Mouse (Mus musculus): ENCODE data around the gene ccdc198. TPM values are rescaled to one million over a fixed set of nuclear protein-coding genes. Genes with fewer than 3 reads are reported as not detected.
"Not testable (repeated sequence)": the region's sequence is repeated elsewhere in the genome, so short reads cannot be mapped to it uniquely, and the experiment has no call there.

ccdc198 gene
- not detected in 2 replicates for polyA plus RNA-seq (2012; ENCODE audit: insufficient read depth, insufficient read length, low replicate concordance, missing spikeins)

- Histone ChIP-seq H3K4me3 (ENCODE audit: insufficient read depth, low read depth, low read length) (no peak within 1 kb of the TSS), H3K27ac (ENCODE audit: insufficient read depth, low read depth, low read length) (no peak within 1 kb of the TSS), H3K4me1 (ENCODE audit: control insufficient read depth, insufficient read depth, low read length) (peaks cover 6% of the 10 kb centered on the region)
- TF ChIP-seq POLR2A (IDR thresholded peaks at IDR 0.05; ENCODE audit: insufficient read depth, low read depth, low read length): no peak
- no peak for TF ChIP-seq CTCF (IDR thresholded peaks at IDR 0.05; ENCODE audit: insufficient read depth, low read depth, low read length)
- 77% methylated on average over 5 of the region's 5 CpGs for WGBS
Observed at GRCm38 (mm10) chr14:49245126-49245714, at the start of gene ccdc198. Gene ccdc198 (minus strand): TSS chr14:49245474.

GRCm38 (mm10) chr14:49293802-49294449, 48.7 kb upstream of the ccdc198 start:
- Histone ChIP-seq H3K4me3 (ENCODE audit: insufficient read depth, low read depth, low read length) (no peak overlapping the region), H3K27ac (ENCODE audit: insufficient read depth, low read depth, low read length) (no peak overlapping the region), H3K4me1 (ENCODE audit: control insufficient read depth, insufficient read depth, low read length) (no peaks in the 10 kb centered on the region)
- WGBS: 33% methylated on average over 4 of the region's 4 CpGs
- TF ChIP-seq POLR2A (IDR thresholded peaks at IDR 0.05; ENCODE audit: insufficient read depth, low read depth, low read length) (no peak), CTCF (IDR thresholded peaks at IDR 0.05; ENCODE audit: insufficient read depth, low read depth, low read length) (no peak)

GRCm38 (mm10) chr14:49290029-49290745, 44.9 kb upstream of the ccdc198 start:
- Histone ChIP-seq H3K27ac (ENCODE audit: insufficient read depth, low read depth, low read length) (no peak overlapping the region), H3K4me1 (ENCODE audit: control insufficient read depth, insufficient read depth, low read length) (no peaks in the 10 kb centered on the region), H3K4me3 (ENCODE audit: insufficient read depth, low read depth, low read length) (no peak overlapping the region)
- TF ChIP-seq CTCF (IDR thresholded peaks at IDR 0.05; ENCODE audit: insufficient read depth, low read depth, low read length): no peak
- no peak for TF ChIP-seq POLR2A (IDR thresholded peaks at IDR 0.05; ENCODE audit: insufficient read depth, low read depth, low read length)
- 88% methylated on average over 3 of the region's 3 CpGs for WGBS

- Histone ChIP-seq H3K27ac (ENCODE audit: insufficient read depth, low read depth, low read length) (no peak overlapping the region), H3K4me3 (ENCODE audit: insufficient read depth, low read depth, low read length) (no peak overlapping the region), H3K4me1 (ENCODE audit: control insufficient read depth, insufficient read depth, low read length) (no peaks in the 10 kb centered on the region)
- TF ChIP-seq POLR2A (IDR thresholded peaks at IDR 0.05; ENCODE audit: insufficient read depth, low read depth, low read length): no peak
- WGBS: 75% methylated on average over 7 of the region's 7 CpGs
Observed at GRCm38 (mm10) chr14:49283784-49284655, 38.7 kb upstream of the ccdc198 start.

GRCm38 (mm10) chr14:49278880-49279279, 33.6 kb upstream of the ccdc198 start:
- WGBS: 76% methylated on average over 6 of the region's 6 CpGs
- Histone ChIP-seq H3K4me1 (ENCODE audit: control insufficient read depth, insufficient read depth, low read length) (no peaks in the 10 kb centered on the region), H3K4me3 (ENCODE audit: insufficient read depth, low read depth, low read length) (no peak overlapping the region), H3K27ac (ENCODE audit: insufficient read depth, low read depth, low read length) (no peak overlapping the region)
- TF ChIP-seq POLR2A (IDR thresholded peaks at IDR 0.05; ENCODE audit: insufficient read depth, low read depth, low read length) (no peak), CTCF (IDR thresholded peaks at IDR 0.05; ENCODE audit: insufficient read depth, low read depth, low read length) (no peak)

- H3K4me3 ChIP-seq (ENCODE audit: insufficient read depth, low read depth, low read length); H3K4me1 ChIP-seq (ENCODE audit: control insufficient read depth, insufficient read depth, low read length); H3K27ac ChIP-seq (ENCODE audit: insufficient read depth, low read depth, low read length): not testable (repeated sequence)
- WGBS: 94% methylated on average over 9 of the region's 9 CpGs
Observed at GRCm38 (mm10) chr14:49278479-49278878, 33.2 kb upstream of the ccdc198 start.

GRCm38 (mm10) chr14:49277642-49278041, 32.4 kb upstream of the ccdc198 start:
- Histone ChIP-seq H3K27ac (ENCODE audit: insufficient read depth, low read depth, low read length) (no peak overlapping the region), H3K4me3 (ENCODE audit: insufficient read depth, low read depth, low read length) (no peak overlapping the region), H3K4me1 (ENCODE audit: control insufficient read depth, insufficient read depth, low read length) (no peaks in the 10 kb centered on the region)
- no peak for TF ChIP-seq CTCF (IDR thresholded peaks at IDR 0.05; ENCODE audit: insufficient read depth, low read depth, low read length)
- TF ChIP-seq POLR2A (IDR thresholded peaks at IDR 0.05; ENCODE audit: insufficient read depth, low read depth, low read length): no peak
- 91% methylated on average over 3 of the region's 3 CpGs for WGBS

- Histone ChIP-seq H3K27ac (ENCODE audit: insufficient read depth, low read depth, low read length) (no peak overlapping the region), H3K4me3 (ENCODE audit: insufficient read depth, low read depth, low read length) (no peak overlapping the region), H3K4me1 (ENCODE audit: control insufficient read depth, insufficient read depth, low read length) (no peaks in the 10 kb centered on the region)
- no peak for TF ChIP-seq CTCF (IDR thresholded peaks at IDR 0.05; ENCODE audit: insufficient read depth, low read depth, low read length)
- TF ChIP-seq POLR2A (IDR thresholded peaks at IDR 0.05; ENCODE audit: insufficient read depth, low read depth, low read length): no peak
- WGBS: 82% methylated on average over 2 of the region's 2 CpGs
Observed at GRCm38 (mm10) chr14:49275376-49275775, 30.1 kb upstream of the ccdc198 start.
